ENCODE assay signal across 20 mouse cellular contexts in genomic region chr5:138894496-138894895, GRCm38 (mm10).
DNase-seq lines count a peak whose midpoint lies in the region; ATAC-seq and TF ChIP-seq lines count a peak whose summit lies in the region.
"Had no signal": no experiment of that assay in that cellular context is flagged by ENCODE, and none has a peak within 500 bp of the region (broad histone marks: within the 10 kb centered on the region; RNA-seq: fewer than 3 reads in every experiment).

No protein-coding gene starts in this region.

- no peaks in the 10 kb centered on the region for H3K36me3 ChIP-seq in hindbrain, embryonic 11.5 days (ENCODE audit: control insufficient read depth, insufficient read depth, low read length)
- H3K36me3 ChIP-seq: forebrain, embryonic 12.5 days; limb, embryonic 13.5 days; stomach, embryonic 15.5 days had no signal

- ATAC-seq in hindbrain, embryonic 11.5 days (ENCODE audit: low FRiP score): no peak
- ATAC-seq: CD4-positive, CD25-positive, alpha-beta regulatory T cell, adult 4 months had no signal

- no peak overlapping the region for H3K4me3 ChIP-seq in hindbrain, embryonic 11.5 days (ENCODE audit: low read depth, low read length)
- H3K4me3 ChIP-seq in gastrocnemius, adult 2 months: no peak overlapping the region
- H3K4me3 ChIP-seq: forebrain, embryonic 12.5 days; limb, embryonic 13.5 days; stomach, embryonic 15.5 days had no signal

- H3K9me3 ChIP-seq in hindbrain, embryonic 11.5 days (ENCODE audit: control insufficient read depth, low read length): no peaks in the 10 kb centered on the region
- H3K9me3 ChIP-seq: forebrain, embryonic 12.5 days; limb, embryonic 13.5 days; stomach, embryonic 15.5 days had no signal

- H3K27me3 ChIP-seq in hindbrain, embryonic 11.5 days (ENCODE audit: control insufficient read depth, insufficient read depth, low read length): no peaks in the 10 kb centered on the region
- H3K27me3 ChIP-seq: forebrain, embryonic 12.5 days; limb, embryonic 13.5 days; stomach, embryonic 15.5 days had no signal

- DNase-seq in right cerebral cortex, adult 2 months (ENCODE audit: low spot score in 2 of 2): peak; percentile 65 to 69
- no peak for DNase-seq in right cerebral cortex, postnatal 14 days
- peak; percentile 55 for DNase-seq in cerebellum, adult 9-11 months
- DNase-seq in left cerebral cortex, adult 8-10 months (ENCODE audit: low spot score in 2 of 2): peak; percentile 10 to 75
- DNase-seq in hindbrain, embryonic 11.5 days (ENCODE audit: low spot score): no peak
- DNase-seq in gastrocnemius, adult 2 months: no peak
- no peak for DNase-seq in lung, postnatal 4 days
- DNase-seq: adrenal gland, postnatal 10 days; embryo, embryonic 11 days; gastrocnemius, postnatal 10 days; heart, postnatal 14 days; kidney, adult 2 months; kidney, postnatal 25 days; midbrain, embryonic 14.5 days; spleen, adult 18-20 months had no signal

- no peak overlapping the region for H3K9ac ChIP-seq in hindbrain, embryonic 11.5 days (ENCODE audit: low read depth, low read length)
- H3K9ac ChIP-seq: forebrain, embryonic 12.5 days; limb, embryonic 13.5 days; stomach, embryonic 15.5 days had no signal

- intact Hi-C loops in gastrocnemius, adult 2 months (cut with DNase I): no loop called here

- no peak overlapping the region for H3K4me2 ChIP-seq in hindbrain, embryonic 11.5 days (replicated peaks; ENCODE audit: low read depth, low read length)
- H3K4me2 ChIP-seq: forebrain, embryonic 12.5 days; limb, embryonic 13.5 days; stomach, embryonic 15.5 days had no signal

- H3K4me1 ChIP-seq in hindbrain, embryonic 11.5 days (replicated peaks; ENCODE audit: control insufficient read depth, insufficient read depth, low read length): no peaks in the 10 kb centered on the region

- no peak overlapping the region for H3K27ac ChIP-seq in hindbrain, embryonic 11.5 days (ENCODE audit: low read depth, low read length)
- H3K27ac ChIP-seq in gastrocnemius, adult 2 months: no peak overlapping the region
- H3K27ac ChIP-seq: forebrain, embryonic 12.5 days; limb, embryonic 13.5 days; macrophage; stomach, embryonic 15.5 days had no signal

- TF ChIP-seq CTCF in gastrocnemius, adult 2 months (IDR thresholded peaks at IDR 0.05): no peak

- WGBS in hindbrain, embryonic 11.5 days: 91% methylated on average over 13 of the region's 13 CpGs

Comparison
In these comparisons a context has a peak if more than half of its experiments do, and no peak if none do; other contexts are left out.
1. DNase-seq: peak in right cerebral cortex, adult 2 months (2 of 2), cerebellum, adult 9-11 months (single experiment) and left cerebral cortex, adult 8-10 months (2 of 2); none in right cerebral cortex, postnatal 14 days (single experiment), hindbrain, embryonic 11.5 days (single experiment), gastrocnemius, adult 2 months (single experiment) and lung, postnatal 4 days (0 of 2).